Mouse (Mus musculus) lung, embryonic 14.5 days (tissue): ENCODE data around the gene Lrp5. TPM values are rescaled to one million over a fixed set of nuclear protein-coding genes. Genes with fewer than 3 reads are reported as not detected.

ENCODE experiments used
- ATAC-seq: fragments of 200-750 bp; cut with Nextera tagmentation; 2 replicates; pipeline ENCODE4 v1.8.0; 2017; ENCODE audit warnings: mild to moderate bottlenecking, moderate TSS enrichment, moderate library complexity; ENCODE audit not compliant: insufficient read depth
- DNase-seq: peaks from one replicate; pipeline ENCODE4 v3.0.0-alpha.2; 2015
- H3K27ac ChIP-seq: fragments of 300-500 bp; sonication (generic); 2 replicates; pipeline ENCODE4 v1.5.1; 2014; ENCODE audit warnings: low read depth, mild to moderate bottlenecking, moderate library complexity
- H3K27me3 ChIP-seq: fragments of 300-500 bp; sonication (generic); 2 replicates; pipeline ENCODE4 v1.6.1; 2014; ENCODE audit warnings: low read length, control low read depth; ENCODE audit not compliant: insufficient read depth
- H3K36me3 ChIP-seq: fragments of 300-500 bp; sonication (generic); 2 replicates; pipeline ENCODE4 v1.6.1; 2014; ENCODE audit warnings: control low read depth; ENCODE audit not compliant: insufficient read depth
- H3K4me1 ChIP-seq: fragments of 300-500 bp; sonication (generic); 2 replicates; pipeline ENCODE4 v1.6.1; 2014; ENCODE audit warnings: antibody characterized with exemption, control low read depth; ENCODE audit not compliant: insufficient read depth
- H3K4me2 ChIP-seq: fragments of 300-500 bp; sonication (generic); 2 replicates; pipeline ENCODE4 v1.6.1; 2014; ENCODE audit warnings: mild to moderate bottlenecking
- H3K4me3 ChIP-seq: fragments of 300-500 bp; sonication (generic); 2 replicates; pipeline ENCODE4 v1.5.1; 2014; ENCODE audit warnings: low read depth, low read length
- H3K9ac ChIP-seq: fragments of 300-500 bp; sonication (generic); 2 replicates; pipeline ENCODE4 v1.6.1; 2014
- H3K9me3 ChIP-seq: fragments of 300-500 bp; sonication (generic); 2 replicates; pipeline ENCODE4 v1.6.1; 2016; ENCODE audit warnings: low read depth, low read length, control low read depth
- CTCF ChIP-seq: IDR thresholded peaks from 2 replicates; pipeline ENCODE4 v1.5.1; 2016; ENCODE audit warnings: antibody characterized with exemption, low read depth
- WGBS: fragments of 180-500 bp; shearing (Covaris S2); extraction: QIAGEN DNeasy Blood & Tissue Kit; methylation state at CpG from one replicate; pipeline ENCODE4 v1.1.7; 2014; 5-methylcytosine and 5-hydroxymethylcytosine counted together
- polyA plus RNA-seq: library from polyadenylated mRNA; unstranded; fragments of >200 nt; fragmentation: Nextera tagmentation; extraction: Ambion mirVana; gene quantifications from 2 replicates; pipeline ENCODE4 v1.2.1, GENCODE M21; 2014

Lrp5 gene
- polyA plus RNA-seq, 1 experiment from 2014 or later: 11.4 TPM

DNA sequence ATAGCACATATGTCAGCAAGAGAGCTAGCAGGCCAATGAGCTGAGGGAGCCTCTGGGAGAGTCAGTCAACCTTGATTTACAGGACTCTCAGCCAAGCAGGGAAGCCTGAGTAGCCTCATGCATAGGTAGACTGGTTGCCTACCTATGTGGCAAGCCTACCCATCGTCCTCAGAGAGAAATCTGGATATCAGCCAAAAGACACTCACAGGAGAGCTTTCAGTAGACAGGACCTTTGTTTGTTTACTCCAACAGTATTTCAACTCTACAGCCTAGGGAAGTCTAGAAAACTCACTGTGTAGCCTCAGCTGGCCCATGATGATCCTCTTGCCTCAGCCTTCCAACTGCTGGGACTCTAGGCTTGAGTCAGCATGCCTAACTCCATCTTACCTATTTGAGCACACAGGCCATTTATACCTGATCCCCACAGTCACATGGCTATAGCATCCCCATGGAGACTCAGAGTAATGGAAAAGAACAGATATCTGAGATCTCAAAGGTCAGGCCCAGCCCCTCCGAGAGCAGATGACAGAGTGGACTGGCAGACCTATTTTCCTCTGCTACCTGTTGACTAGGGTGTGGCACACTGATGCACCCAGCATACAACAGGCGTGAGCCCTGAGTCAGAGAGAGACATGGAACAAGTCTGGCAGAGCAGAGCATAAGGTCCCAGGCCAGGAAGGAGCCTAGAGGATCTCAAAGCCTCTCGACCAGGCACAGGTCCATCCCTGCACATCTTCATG is 73.7 kb downstream of the Lrp5 start:
- peaks cover 72% of the 10 kb centered on the region for H3K36me3 ChIP-seq
- DNase-seq: no peak
- H3K9me3 ChIP-seq: no peaks in the 10 kb centered on the region
- ATAC-seq: no peak
- H3K27ac ChIP-seq: no peak overlapping the region
- WGBS: 90% methylated on average over 4 of the region's 4 CpGs
- H3K4me1 ChIP-seq: no peaks in the 10 kb centered on the region
- no peak for TF ChIP-seq CTCF
- no peak overlapping the region for H3K4me3 ChIP-seq
- H3K27me3 ChIP-seq: no peaks in the 10 kb centered on the region
- no peak overlapping the region for H3K9ac ChIP-seq
- no peak overlapping the region for H3K4me2 ChIP-seq

DNA sequence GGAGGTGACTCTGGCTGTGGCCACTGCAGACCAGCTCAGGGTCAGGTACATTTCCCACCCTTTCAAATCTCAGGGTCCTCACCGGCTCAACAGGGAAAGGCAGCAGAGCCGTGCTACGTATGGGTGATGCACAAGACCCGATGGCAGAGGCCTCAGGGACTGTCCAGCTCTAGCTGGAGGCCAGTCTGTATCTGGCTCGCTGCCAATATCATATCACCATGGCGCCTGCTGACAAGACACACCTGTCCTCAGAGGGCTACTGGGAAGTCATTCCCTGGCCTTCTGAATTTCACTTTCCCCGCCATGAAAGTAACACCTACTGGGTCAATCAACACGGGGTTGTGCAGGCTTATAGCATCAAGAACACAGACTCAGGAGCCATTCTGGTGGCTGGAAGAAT is 74.6 kb downstream of the Lrp5 start:
- DNase-seq (peak; percentile 81), ATAC-seq (peak; percentile 73)
- 42% methylated on average over 8 of the region's 8 CpGs for WGBS

DNA sequence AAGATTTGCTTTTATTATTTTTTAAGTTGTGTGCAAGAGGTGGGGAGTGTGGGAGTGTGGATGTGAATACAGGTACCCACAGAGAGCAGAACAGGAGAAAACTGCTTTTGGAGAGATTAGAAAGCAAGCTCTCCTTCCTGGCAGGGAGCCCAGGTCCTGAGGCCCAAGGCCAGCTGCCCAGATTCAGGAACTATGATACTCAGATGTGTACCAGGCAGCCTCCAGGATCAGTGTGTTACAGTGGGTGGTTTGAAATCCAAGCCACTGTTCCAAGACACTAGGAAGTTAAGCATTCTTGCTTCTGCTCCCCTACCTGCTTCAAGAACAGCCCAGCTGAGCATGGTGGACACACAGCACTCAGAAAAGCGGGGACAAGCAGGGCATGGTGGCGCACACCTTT is 75.5 kb downstream of the Lrp5 start:
- no peak overlapping the region for H3K4me3 ChIP-seq
- peaks cover 64% of the 10 kb centered on the region for H3K36me3 ChIP-seq
- H3K4me1 ChIP-seq: no peaks in the 10 kb centered on the region
- ATAC-seq: no peak
- H3K27me3 ChIP-seq: no peaks in the 10 kb centered on the region
- H3K9ac ChIP-seq: no peak overlapping the region
- WGBS: 100% methylated on average over 2 of the region's 2 CpGs
- H3K4me2 ChIP-seq: no peak overlapping the region
- TF ChIP-seq CTCF: no peak
- H3K27ac ChIP-seq: no peak overlapping the region
- no peaks in the 10 kb centered on the region for H3K9me3 ChIP-seq
- DNase-seq: peak; percentile 29

More for the DNA sequence above, 74.6 kb downstream of the Lrp5 start:
- H3K4me2 ChIP-seq: no peak overlapping the region
- no peak overlapping the region for H3K9ac ChIP-seq
- no peaks in the 10 kb centered on the region for H3K9me3 ChIP-seq
- H3K4me1 ChIP-seq: no peaks in the 10 kb centered on the region
- no peak overlapping the region for H3K4me3 ChIP-seq
- H3K36me3 ChIP-seq: peaks cover 68% of the 10 kb centered on the region
- H3K27me3 ChIP-seq: no peaks in the 10 kb centered on the region
- no peak for TF ChIP-seq CTCF
- no peak overlapping the region for H3K27ac ChIP-seq

DNA sequence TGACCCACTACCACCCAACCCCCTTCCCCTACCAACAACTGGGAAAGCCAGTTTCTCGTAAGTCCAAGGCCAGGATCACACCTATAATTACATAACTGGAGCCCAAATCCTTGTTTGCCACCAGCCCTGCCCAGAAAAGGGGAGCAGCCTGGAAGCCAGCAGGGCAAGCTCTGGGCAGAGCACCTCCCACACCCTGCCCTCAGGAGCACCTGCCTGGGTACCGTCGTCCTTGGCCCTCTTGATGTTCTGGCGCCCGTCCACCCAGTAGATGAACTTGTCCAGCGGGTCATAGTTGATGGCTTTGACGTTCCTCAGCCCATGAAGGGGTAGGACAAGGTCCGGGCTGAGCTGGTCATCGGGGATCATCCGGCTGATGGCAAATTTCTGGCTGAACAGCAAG is 76.5 kb downstream of the Lrp5 start:
- WGBS: 87% methylated on average over 10 of the region's 10 CpGs
- Histone ChIP-seq H3K4me2 (no peak overlapping the region), H3K9me3 (no peaks in the 10 kb centered on the region), H3K36me3 (peaks cover 64% of the 10 kb centered on the region), H3K27me3 (no peaks in the 10 kb centered on the region), H3K9ac (no peak overlapping the region), H3K4me1 (no peaks in the 10 kb centered on the region), H3K4me3 (no peak overlapping the region), H3K27ac (no peak overlapping the region)
- TF ChIP-seq CTCF: no peak
- DNase-seq: no peak
- ATAC-seq: no peak

DNA sequence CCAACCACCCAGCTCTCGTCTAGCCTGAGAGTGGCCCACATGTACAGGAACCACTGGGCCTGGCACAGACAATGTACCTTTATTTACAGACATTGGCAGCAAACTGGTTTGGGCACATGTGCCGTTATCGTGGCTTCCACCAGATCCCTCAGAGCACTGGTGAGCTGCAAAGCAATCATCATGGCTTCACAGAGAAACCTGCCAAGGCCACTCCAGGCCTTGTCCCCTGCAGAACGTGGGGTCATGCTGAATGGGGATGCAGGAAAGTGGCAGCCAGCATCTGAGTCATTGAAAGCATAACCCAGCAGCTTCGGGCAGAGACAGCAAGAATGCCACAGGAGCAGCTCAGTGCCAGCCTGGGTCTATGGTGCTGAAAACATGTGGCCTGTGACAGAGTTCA is 92.0 kb downstream of the Lrp5 start:
- Histone ChIP-seq H3K4me2 (no peak overlapping the region), H3K36me3 (peaks cover 95% of the 10 kb centered on the region), H3K9ac (no peak overlapping the region), H3K9me3 (no peaks in the 10 kb centered on the region), H3K27ac (no peak overlapping the region), H3K4me3 (no peak overlapping the region), H3K4me1 (no peaks in the 10 kb centered on the region), H3K27me3 (no peaks in the 10 kb centered on the region)
- DNase-seq (no peak), ATAC-seq (no peak)
- TF ChIP-seq CTCF: no peak
- 89% methylated on average over 5 of the region's 5 CpGs for WGBS

DNA sequence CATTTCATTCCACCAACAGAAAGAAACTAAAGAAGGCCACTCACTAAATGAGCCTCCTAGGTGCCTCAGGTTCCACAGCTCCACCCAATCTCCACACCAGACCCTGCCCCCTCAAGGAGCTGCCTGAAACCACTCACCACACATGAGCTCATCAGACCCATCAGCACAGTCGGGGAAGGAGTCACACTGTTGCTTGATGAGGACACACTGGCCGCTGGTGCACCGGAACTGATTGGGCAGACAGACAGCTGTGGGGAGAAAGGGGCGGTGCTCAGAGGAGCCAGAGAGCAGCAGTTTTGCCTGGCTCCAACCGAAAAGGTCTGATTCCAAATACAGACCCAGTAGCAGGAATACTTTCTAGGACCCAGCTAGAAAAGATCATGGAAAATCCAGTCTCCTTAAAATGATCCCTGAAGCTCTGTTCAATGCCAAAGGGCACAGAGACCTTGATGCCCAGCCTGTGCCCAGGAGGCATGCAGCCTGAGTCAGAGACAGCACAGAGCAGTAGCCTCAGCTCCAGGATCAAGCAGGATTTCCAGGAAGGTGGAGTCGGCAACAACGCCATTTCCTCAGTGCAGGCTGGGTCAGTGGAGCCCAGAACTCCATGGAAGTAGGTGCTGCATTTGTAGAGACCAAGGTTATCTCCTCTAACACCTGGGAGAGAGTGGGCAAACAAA is 92.8 kb downstream of the Lrp5 start:
- WGBS: 81% methylated on average over 7 of the region's 7 CpGs
- no peak overlapping the region for H3K4me3 ChIP-seq
- no peak overlapping the region for H3K27ac ChIP-seq
- DNase-seq (no peak), ATAC-seq (no peak; the same call in 1 of the 2 replicates)
- no peak overlapping the region for H3K9ac ChIP-seq
- H3K4me1 ChIP-seq: no peaks in the 10 kb centered on the region
- H3K27me3 ChIP-seq: no peaks in the 10 kb centered on the region
- no peak for TF ChIP-seq CTCF
- no peaks in the 10 kb centered on the region for H3K9me3 ChIP-seq
- H3K36me3 ChIP-seq: peaks cover 94% of the 10 kb centered on the region
- H3K4me2 ChIP-seq: no peak overlapping the region

DNA sequence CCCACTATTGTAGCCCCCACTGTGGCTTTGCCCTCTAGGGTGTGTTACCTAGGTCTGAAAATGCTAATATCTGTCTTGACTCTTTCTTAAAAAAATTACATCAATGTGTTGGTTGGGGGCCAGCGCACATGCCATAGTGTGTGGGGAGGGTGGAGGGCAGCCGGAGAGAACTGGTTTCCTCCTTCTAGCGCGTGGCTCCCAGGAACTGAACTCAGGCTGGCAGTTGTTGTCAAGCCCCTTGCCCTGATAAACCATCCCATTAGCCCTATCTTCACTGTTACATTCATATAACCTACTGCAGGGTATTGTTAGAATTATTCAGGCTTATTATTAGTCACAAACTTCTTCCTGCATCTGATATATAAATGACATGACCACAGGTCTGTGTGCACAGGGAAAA is 96.4 kb downstream of the Lrp5 start:
- ATAC-seq (no peak), DNase-seq (no peak)
- Histone ChIP-seq H3K9me3 (no peaks in the 10 kb centered on the region), H3K4me1 (no peaks in the 10 kb centered on the region), H3K4me2 (no peak overlapping the region), H3K4me3 (no peak overlapping the region), H3K27ac (no peak overlapping the region), H3K27me3 (no peaks in the 10 kb centered on the region), H3K9ac (no peak overlapping the region), H3K36me3 (peaks cover 88% of the 10 kb centered on the region)
- TF ChIP-seq CTCF: no peak
- 88% methylated on average over 4 of the region's 4 CpGs for WGBS
